Mouse (Mus musculus) spleen, adult 12 weeks (tissue): ENCODE results near the gene Aup1.

ENCODE experiments used
- DNase-seq: peaks from one replicate; pipeline ENCODE4 v3.0.0; 2022; ENCODE audit warnings: low spot score

Gene Aup1

GRCm38 (mm10) chr6:83104158-83104557 lies 49.8 kb downstream of the Aup1 start:
- DNase-seq, result no peak
